8 mouse cellular contexts compared by ENCODE assay signal in genomic region chrX:73967177-73968075, GRCm38 (mm10). TPM values are rescaled to one million over a fixed set of nuclear protein-coding genes. Genes with fewer than 3 reads are reported as not detected.
DNase-seq lines count a peak whose midpoint lies in the region; ATAC-seq and TF ChIP-seq lines count a peak whose summit lies in the region.

No protein-coding gene starts in this region.

- TF ChIP-seq CTCF in cortical plate, adult 2 months (IDR thresholded peaks at IDR 0.05; ENCODE audit: extremely low read depth, insufficient read depth, low read length) = no peak

- no peak for TF ChIP-seq POLR2A in cortical plate, adult 2 months (IDR thresholded peaks at IDR 0.05; ENCODE audit: extremely low read depth, insufficient read depth, low read length)

- peak overlapping the region; percentile 91 for H3K4me3 ChIP-seq in cortical plate, adult 2 months (ENCODE audit: insufficient read depth, low read length)

- ATAC-seq in activated CD4-positive, CD25-positive, alpha-beta regulatory T cell, adult 4 months = peak; percentile 55
- ATAC-seq in megakaryocyte-erythroid progenitor cell, adult 5-6 weeks (replicated peaks; ENCODE audit: low FRiP score, low TSS enrichment, poor library complexity, severe bottlenecking) = peak; percentile 49

- peak overlapping the region; percentile 98 for H3K27ac ChIP-seq in cortical plate, adult 2 months (ENCODE audit: insufficient read depth, low read length)

- intact Hi-C loops in left cerebral cortex, postnatal 10 days (cut with DNase I) = loop anchor here (5.0 to 10.0 kb wide), 3 partner anchors 55 to 277 kb away; partner anchors contain the start of genes Flna and Irak1

- H3K4me1 ChIP-seq in cortical plate, adult 2 months (ENCODE audit: control insufficient read depth, insufficient read depth, low read length) = peaks cover 2% of the 10 kb centered on the region; the same call in 1 of the 2 replicates

- DNase-seq in gastrocnemius, postnatal 10 days = peak; percentile 81
- peak; percentile 94 for DNase-seq in induced T-regulatory cell, adult 2 months (ENCODE audit: low read depth)
- DNase-seq in left cerebral cortex, postnatal 10 days (ENCODE audit: extremely low spot score in 1 of 2, low spot score in 2 of 2) = peak; percentile 87 to 93
- DNase-seq in right cerebral cortex, postnatal 25 days = peak; percentile 88
- peak; percentile 83 to 85 for DNase-seq in urinary bladder, postnatal 4 days (ENCODE audit: low spot score in 2 of 2)

RNA-seq across cellular contexts. Expression of gene Hcfc1, which starts 1.3 kb away (rescaled TPM):
- polyA plus RNA-seq in activated CD4-positive, CD25-positive, alpha-beta regulatory T cell, adult 4 months (2017; shearing (Covaris generic)) = 10 to 100 TPM; 26.8 to 36.6 TPM
- polyA plus RNA-seq in cortical plate, adult 2 months (2012; rRNA removed) = 33.1 and 33.3 TPM in 2 replicates
- total RNA-seq in gastrocnemius, postnatal 10 days (2021) = 10 to 100 TPM; 52.5 to 55.6 TPM
- total RNA-seq in left cerebral cortex, postnatal 10 days (2021) = 10 to 100 TPM; 70.1 to 83.6 TPM
- 159 and 169 TPM in 2 replicates for total RNA-seq in megakaryocyte-erythroid progenitor cell, adult 5-6 weeks (2014; fragmentation: Nextera tagmentation)
- 56.1 and 78.7 TPM in 2 replicates for total RNA-seq in megakaryocyte-erythroid progenitor cell, adult 5-6 weeks (2017)

RNA-seq across cellular contexts. Expression of gene Renbp, which starts 36.8 kb away (rescaled TPM):
- polyA plus RNA-seq in activated CD4-positive, CD25-positive, alpha-beta regulatory T cell, adult 4 months (2017; shearing (Covaris generic)) = 1 to 10 TPM; 5.2 to 5.8 TPM
- polyA plus RNA-seq in cortical plate, adult 2 months (2012; rRNA removed) = 6.7 and 8.7 TPM in 2 replicates
- 1 to 10 TPM; 4.6 to 5.3 TPM for total RNA-seq in gastrocnemius, postnatal 10 days (2021)
- 1 to 10 TPM; 3.1 to 5.1 TPM for total RNA-seq in left cerebral cortex, postnatal 10 days (2021)
- 3.3 and 7.6 TPM in 2 replicates for total RNA-seq in megakaryocyte-erythroid progenitor cell, adult 5-6 weeks (2014; fragmentation: Nextera tagmentation)
- 6.9 and 11.0 TPM in 2 replicates for total RNA-seq in megakaryocyte-erythroid progenitor cell, adult 5-6 weeks (2017)

RNA-seq across cellular contexts. Expression of gene Naa10, which starts 45.7 kb away (rescaled TPM):
- 100 to 1,000 TPM; 185 to 192 TPM for polyA plus RNA-seq in activated CD4-positive, CD25-positive, alpha-beta regulatory T cell, adult 4 months (2017; shearing (Covaris generic))
- 74.5 and 80.4 TPM in 2 replicates for polyA plus RNA-seq in cortical plate, adult 2 months (2012; rRNA removed)
- 10 to 100 TPM; 68.7 to 73.5 TPM for total RNA-seq in gastrocnemius, postnatal 10 days (2021)
- 10 to 100 TPM; 56.9 to 60.6 TPM for total RNA-seq in left cerebral cortex, postnatal 10 days (2021)
- total RNA-seq in megakaryocyte-erythroid progenitor cell, adult 5-6 weeks (2014; fragmentation: Nextera tagmentation) = 224 and 245 TPM in 2 replicates
- 150 TPM in 2 replicates for total RNA-seq in megakaryocyte-erythroid progenitor cell, adult 5-6 weeks (2017)

RNA-seq across cellular contexts. Expression of gene Arhgap4, which starts 45.8 kb away (rescaled TPM):
- polyA plus RNA-seq in activated CD4-positive, CD25-positive, alpha-beta regulatory T cell, adult 4 months (2017; shearing (Covaris generic)) = 100 to 1,000 TPM; 116 to 144 TPM
- polyA plus RNA-seq in cortical plate, adult 2 months (2012; rRNA removed) = 6.5 and 7.9 TPM in 2 replicates
- total RNA-seq in gastrocnemius, postnatal 10 days (2021) = 1 to 10 TPM in 1 of 2 experiments, under 1 TPM in 1; 0.85 to 2.0 TPM
- total RNA-seq in left cerebral cortex, postnatal 10 days (2021) = 1 to 10 TPM; 5.3 to 5.4 TPM
- 27.6 and 32.5 TPM in 2 replicates for total RNA-seq in megakaryocyte-erythroid progenitor cell, adult 5-6 weeks (2014; fragmentation: Nextera tagmentation)
- total RNA-seq in megakaryocyte-erythroid progenitor cell, adult 5-6 weeks (2017) = 13.7 and 20.1 TPM in 2 replicates

RNA-seq across cellular contexts. Expression of gene Irak1, which starts 56.3 kb away (rescaled TPM):
- polyA plus RNA-seq in activated CD4-positive, CD25-positive, alpha-beta regulatory T cell, adult 4 months (2017; shearing (Covaris generic)) = 10 to 100 TPM; 22.5 to 26.5 TPM
- polyA plus RNA-seq in cortical plate, adult 2 months (2012; rRNA removed) = 80.8 and 94.9 TPM in 2 replicates
- total RNA-seq in gastrocnemius, postnatal 10 days (2021) = 10 to 100 TPM; 44.3 to 52.2 TPM
- total RNA-seq in left cerebral cortex, postnatal 10 days (2021) = 10 to 100 TPM; 37.3 to 39.3 TPM
- total RNA-seq in megakaryocyte-erythroid progenitor cell, adult 5-6 weeks (2014; fragmentation: Nextera tagmentation) = 74.9 and 81.2 TPM in 2 replicates
- 43.2 and 48.7 TPM in 2 replicates for total RNA-seq in megakaryocyte-erythroid progenitor cell, adult 5-6 weeks (2017)

Comparison
In these comparisons a context has a peak if more than half of its experiments do, and no peak if none do; other contexts are left out.
1. Peak in every context shown above with its lines: DNase-seq, ATAC-seq, H3K4me3 ChIP-seq and H3K27ac ChIP-seq.